Mouse (Mus musculus): ENCODE data around the gene Crtc1.
A peak's percentile ranks its signal among the peaks of the same experiment; 100 is the strongest.

Crtc1 gene

DNA sequence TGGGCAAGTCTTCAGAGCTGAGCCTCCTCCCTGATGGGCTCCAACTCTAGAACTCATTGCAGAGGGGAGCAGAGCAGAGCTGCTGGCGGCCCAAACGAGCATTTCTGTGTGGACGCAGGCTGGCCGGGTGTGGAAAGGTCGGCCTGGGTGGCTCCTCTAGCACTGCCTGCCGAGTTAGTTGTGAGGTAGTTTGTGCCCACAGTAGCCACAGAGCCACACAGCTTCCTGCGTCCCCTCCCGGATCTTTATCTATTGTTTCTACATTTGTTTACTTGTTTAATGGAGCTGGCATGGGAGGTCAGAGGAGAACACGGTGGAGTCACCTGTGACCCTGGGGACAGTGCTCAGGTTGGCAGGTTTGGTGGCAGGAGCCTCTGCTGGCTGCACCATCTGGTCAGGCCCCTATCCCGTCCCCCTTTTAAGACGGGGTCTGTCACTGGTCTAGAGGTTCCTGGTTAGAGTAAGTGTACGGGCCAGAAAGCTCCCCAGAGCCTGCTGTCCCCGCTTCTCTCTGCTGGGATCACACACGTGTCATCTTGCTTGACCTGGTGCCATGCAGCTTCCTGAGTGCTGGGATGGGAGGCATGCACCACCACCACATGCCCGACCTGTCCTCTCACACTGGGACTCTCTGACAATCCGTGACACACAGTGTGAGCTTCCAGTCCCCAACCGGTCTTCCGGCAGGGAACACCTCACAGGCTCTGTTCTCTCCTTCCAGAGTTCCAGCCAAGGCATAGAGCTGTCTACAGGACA, 17.9 kb downstream of the Crtc1 start:
- no peak for DNase-seq (ENCODE audit: low spot score)

DNA sequence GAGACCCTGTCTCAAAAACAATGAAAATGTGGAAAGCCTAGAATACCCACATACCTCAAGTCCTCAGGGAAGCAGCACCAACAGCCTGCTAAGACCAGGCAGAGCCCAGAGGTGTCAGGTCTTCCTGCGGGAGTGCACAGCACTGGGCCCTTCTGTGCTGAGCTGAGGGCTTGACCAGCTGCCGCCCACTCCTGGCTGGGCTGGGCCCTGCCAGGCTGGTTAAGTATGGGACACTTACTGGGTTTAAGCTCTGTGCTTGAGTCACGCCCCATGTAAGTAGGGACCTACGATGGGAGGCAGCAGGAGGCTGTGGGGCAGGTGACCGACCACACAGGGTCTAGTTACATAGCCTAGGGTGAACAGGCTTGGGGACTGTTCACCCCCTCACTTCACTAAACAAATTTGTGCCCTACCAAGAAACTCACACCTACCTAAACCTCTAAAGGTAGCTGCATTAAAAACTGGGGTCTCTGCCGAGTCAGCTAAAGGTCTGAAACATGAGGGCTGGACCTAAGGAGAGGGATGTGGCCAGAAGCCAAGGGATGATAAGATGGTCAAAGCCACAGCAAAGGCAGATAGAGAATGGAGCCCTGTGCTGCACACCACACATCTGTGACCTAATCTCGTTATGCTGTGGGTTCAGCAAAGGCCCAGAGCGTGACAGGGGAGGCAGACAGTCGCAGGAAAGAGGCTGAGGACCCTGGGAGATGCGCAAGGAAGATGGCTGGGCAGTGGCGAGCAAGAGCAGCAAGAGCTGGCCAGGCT, 19.3 kb downstream of the Crtc1 start:
- no peak for DNase-seq (ENCODE audit: low spot score)

DNA sequence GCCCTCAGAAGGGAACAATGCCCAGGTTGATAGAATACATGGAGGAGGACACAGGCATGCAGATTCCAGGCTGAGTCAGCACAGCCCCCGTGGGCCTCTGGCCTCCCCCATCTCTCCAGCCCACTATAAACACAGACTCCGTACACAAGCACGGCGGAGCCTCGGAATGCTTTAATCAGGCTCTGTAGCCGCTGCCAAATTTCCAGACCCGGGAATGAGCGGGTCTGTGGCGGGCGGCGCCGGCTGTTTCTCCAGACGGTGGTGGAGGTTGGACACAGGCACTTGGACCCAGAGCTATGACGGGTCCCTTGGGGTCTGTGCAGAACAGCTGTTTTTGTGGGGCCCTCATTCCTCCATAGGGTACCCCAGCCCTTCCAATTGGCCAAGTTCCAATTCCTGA, 20.4 kb downstream of the Crtc1 start:
- DNase-seq (ENCODE audit: low spot score), result no peak

DNA sequence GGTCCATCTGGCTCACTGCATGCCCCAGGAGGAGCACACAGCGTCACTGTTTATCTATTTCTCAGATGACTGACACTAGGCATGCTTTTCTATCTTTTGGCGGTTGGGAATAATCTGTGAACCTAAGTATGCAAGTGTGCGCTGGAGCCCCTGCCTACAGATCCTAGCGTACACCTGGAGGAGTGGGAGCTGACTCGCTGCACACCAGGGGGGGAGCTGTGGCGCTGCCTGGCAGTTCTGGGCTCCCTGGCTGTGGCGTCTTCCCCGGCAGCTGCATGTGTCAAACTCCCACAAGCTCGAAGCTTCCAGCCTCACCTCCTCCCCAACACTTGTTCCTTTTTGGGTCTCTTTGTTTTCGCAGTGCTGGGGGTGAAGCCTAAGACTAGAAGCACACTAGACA, 21.5 kb downstream of the Crtc1 start:
- DNase-seq (ENCODE audit: low spot score), result no peak

DNA sequence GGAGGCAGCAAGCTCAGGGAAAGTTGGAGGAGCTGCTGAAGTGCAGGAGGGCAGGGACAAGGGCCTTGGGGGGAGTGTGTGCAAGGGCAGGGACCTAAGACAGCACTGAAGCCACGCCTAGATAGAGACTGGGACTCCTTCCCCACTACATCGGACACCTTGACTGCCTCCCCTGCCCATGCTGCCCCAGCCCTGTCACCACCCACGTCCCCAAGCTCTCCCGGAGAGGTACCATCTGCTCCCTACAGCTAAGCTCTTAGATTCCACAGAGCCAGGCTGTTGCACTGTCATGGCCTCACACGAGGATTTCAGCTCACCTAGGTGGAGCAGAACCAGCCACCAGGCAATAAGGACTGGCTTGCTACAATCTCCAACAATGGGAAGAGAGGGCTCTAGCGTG, 22.4 kb downstream of the Crtc1 start:
- DNase-seq (ENCODE audit: low spot score), result no peak

DNA sequence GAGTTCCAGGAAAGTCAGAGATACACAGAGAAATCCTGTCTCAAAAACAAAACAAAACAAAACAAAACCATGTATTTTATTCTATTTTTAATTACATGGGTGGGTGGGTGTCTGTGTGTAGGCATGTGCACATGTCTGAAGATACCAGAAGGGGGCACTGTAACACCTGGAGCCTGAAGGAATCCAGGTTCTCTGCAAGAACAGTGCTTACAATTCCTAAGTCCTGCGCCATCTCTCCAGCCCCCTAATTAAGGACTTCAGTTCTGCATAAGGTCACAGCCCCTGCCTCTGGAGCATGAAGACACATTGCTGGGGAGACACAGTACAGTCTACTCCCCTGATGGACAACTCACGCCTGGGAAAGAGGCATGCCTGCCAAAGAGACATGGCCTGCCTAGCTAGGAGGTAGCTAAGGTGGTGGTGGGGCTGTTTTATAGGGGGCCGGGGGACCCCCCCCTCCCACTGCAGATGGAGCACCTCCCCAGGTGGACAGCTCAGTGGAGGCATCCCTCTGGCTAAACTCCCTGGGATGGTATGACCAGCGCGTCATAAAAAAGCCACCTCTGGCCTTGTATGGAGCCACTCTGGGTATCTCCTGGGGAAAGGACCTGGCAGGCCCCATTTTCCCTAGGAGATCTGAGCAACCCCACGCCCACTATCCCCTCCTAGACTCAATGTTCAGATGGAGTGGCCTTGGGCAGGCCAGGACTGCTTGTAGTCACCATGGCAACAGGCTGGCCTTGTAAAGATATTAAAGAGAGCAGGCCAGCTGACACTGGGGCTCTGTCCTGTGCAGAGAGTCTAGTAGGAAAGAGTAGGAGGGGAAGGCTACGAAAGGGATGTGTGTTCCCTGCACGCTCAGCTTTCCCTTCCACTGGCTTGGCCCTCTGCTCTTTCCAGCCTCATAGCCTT, 23.6 kb downstream of the Crtc1 start:
- DNase-seq (ENCODE audit: low spot score), result peak; percentile 63

DNA sequence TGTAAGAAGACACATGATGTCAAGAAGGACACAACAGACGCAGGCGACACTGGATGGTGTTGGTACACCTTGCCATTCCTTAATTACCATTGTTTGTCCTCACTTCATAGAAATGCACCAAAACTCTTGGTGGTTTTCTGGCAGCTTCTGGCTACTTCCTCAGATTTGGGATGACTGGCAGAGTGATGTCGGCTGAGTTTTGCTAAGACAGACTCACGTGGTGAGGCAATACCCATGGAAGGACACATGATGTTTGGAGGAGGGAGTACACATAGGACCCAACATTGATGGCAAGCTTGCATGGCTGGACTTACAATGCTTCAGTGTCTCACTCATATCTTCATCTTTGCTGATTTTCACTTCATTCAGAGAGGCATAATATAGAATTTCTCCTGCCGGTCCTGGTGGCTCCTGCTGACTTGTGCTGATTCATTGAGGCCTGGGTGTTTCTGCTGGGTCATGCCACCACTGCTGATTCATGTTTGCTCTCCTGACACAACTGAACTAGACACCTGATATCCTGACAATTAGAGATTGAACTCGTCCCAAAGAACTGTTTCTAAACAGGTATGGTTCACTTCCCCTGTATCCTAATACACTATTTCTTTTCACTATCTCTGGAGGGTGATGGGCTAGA, 25.0 kb downstream of the Crtc1 start:
- DNase-seq (ENCODE audit: low spot score), result no peak

DNA sequence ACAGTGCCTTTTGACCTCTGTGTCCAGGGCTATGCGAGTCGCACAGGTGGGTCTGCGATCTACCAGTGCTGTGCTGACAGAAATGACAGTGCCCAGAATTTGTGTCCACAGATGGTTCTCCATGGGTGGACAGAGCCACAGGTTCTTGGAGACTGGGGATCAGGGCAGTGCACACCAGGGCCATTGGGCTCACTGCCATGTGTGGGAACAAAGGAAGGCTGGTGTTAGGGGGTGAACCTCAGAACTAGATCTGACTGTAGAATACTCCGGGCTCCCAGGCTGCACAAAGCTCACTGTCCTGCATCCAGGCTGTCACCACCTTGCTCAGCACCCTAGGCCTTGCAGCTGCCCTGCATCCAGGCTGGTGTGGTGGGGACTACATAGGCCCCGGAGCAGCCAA, 29.1 kb downstream of the Crtc1 start:
- DNase-seq (ENCODE audit: low spot score), result no peak

DNA sequence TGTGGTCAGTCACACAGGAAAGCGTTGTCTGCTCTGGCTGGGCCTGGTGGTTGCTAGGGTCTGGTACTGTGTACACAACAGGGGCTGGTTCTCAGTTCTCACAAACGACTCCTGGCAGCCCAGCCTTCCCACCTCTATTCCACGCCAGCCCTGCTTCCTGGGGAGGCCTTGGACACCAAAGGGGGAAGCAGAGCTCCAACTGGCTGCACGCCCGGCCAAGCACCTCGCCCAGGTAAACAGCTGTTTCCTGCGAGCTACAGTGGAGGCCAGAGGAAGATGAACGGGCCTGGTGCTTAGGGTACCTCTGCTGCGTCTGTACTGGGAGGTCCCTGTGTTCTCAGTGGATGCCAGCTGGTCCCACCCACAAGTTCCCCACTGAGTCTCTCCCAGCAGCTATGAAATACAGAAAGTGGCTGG, 29.9 kb downstream of the Crtc1 start:
- DNase-seq (ENCODE audit: low spot score), result peak; percentile 17

DNA sequence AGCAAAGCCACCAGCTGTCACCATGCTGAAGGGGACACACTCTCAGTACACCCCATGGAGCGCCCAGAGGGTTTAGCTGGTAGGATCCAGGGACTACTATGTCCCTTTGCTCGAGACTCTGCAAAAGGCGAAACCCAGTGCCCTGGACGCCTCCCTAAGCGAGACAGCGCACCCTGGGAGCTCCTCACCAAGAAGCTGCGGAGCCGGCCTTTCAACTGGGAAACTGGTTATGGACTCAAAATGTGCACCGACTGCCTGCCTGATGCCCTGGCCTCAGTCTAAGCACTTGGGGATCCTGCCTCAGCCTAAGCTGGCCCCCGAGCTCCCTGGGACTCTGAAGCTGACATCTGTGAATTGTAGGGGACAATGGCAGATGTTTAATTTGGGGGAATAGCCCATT, 30.4 kb downstream of the Crtc1 start:
- peak; percentile 20 for DNase-seq (ENCODE audit: low spot score)

DNA sequence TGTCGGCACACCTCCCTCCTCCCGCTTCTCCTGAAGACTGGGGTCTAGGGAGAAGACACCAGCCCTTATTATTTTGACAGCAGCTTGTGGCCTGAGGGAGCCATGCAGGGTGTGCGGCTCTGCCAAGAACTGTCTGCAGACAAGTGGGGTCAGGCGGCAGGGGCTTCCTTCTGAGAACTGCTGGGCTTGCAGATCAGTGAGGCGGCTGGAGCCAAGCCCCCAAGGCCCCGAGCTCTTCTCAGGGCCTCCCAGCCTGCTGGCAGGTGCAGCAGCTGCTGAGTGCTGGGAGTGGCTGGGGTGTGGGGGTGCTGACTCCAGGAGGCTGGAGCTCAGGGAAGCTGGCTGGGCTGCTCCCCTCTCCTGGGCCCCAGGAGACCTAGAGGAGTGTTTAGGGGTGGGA, 31.1 kb downstream of the Crtc1 start:
- DNase-seq (ENCODE audit: low spot score), result peak; percentile 67

DNA sequence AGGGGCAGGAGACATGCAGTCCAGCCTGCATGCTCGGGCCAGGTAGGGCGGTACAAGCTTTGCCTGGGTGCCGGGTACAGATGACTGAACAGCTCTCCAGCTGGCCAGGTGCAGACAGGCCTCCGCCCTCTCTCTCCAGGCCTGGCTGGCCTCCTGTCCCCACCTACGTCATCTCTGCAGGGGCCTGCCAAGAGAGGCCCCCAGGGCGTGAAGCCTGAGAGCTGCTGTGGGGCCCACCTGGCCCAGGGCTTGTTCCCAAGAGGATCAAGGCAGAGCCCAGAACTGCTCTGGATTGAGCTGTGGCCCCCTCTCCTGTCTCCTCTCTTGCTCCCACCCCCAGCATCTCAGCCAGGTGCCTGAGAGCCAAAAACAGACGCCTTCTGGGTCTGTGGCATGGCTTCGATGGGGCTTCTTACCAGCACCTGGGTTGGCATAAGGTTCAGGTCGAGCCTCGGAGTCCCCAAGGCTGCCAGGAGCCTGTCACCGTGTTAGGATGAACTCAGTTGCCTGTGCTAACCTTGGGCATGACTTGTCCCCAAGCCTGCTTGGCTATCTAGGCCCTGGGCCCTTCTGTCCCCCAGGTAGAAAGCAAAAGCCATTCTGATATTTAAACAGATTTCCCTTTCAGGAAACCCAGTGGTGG, 32.8 kb downstream of the Crtc1 start:
- DNase-seq (ENCODE audit: low spot score), result no peak

DNA sequence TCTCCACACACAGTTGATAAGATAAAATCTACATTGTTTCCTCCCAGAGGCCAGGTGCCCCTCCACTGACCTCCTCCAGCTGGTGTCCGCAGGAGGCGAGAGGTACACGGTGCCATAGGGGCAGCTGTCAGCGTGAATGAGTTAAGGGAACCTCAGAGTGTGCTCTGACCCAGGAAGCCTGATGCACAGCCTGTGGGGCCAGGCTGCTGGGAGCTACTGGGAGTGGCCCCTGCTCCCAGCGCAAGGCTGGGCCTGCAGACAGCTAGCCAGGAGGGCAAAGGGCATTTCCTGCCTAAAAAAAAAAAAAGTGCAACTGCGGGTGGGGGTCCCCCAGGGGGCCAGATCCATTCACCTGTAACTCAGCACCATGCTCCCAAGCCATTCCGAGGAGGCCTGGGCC, 34.2 kb downstream of the Crtc1 start:
- no peak for DNase-seq (ENCODE audit: low spot score)

DNA sequence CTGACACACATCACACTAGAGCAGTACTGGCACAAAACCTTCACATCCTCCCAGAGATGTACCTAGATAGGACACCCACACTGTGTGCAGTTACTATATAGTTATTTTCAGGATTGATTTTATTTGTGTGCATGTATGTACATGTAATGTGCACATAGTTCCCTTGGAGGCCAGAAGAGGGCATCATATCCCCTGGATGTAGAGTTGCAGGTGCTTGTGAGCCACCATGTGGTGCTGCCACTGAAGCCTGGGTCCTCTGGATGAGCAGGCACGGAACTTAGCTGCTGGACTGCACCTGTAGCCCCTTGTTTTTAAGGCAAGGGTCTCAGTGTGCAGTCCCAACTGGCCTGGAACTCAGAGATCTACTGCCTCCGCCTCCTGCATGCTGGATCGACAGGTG, 35.2 kb downstream of the Crtc1 start:
- DNase-seq (ENCODE audit: low spot score), result no peak

DNA sequence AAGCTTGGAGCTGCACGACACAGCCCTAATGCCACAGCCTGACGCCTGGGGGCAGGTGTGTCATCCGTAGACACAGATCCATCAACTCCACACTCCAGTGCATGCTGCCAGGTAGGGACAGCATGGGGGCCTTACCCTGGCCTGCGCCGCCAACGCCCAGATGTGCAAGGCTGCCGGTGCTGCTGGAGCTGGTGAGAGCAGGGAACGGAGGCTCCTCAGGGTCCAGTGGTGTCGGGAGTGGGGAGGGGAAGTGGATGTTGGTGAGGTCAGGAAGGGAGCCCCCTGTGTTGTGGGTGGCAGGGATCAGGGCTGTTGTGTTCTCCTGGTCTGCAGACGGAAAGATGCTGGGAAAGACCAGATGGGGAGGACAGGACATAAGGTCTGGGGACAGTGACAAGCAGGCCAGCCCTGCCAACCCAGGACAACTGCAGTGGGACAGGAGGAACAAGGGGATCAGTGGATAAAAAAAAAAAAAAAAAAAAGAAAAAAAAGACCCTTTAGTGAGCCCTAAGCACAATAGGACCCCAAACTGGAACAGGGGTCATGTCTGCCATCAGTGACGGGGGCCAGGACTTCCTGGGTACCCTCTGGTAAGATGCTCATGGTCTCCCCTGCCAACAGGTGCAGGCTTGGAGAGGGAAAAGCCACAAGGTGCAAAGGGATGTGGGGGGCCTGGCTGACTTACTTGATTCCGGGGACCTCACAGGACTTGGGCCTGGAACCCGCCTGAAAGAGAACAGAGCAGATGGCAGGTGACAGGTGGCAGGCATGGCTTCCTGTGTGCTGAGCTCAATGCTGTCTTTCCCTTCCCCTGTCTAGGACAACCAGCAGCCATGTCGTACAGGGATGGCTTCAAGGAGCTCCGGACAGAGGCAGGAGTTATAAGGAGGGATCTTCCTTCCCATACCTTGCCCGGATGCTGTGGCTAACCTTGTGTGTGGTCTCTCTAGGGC, 41.5 kb downstream of the Crtc1 start:
- DNase-seq (ENCODE audit: low spot score), result no peak

DNA sequence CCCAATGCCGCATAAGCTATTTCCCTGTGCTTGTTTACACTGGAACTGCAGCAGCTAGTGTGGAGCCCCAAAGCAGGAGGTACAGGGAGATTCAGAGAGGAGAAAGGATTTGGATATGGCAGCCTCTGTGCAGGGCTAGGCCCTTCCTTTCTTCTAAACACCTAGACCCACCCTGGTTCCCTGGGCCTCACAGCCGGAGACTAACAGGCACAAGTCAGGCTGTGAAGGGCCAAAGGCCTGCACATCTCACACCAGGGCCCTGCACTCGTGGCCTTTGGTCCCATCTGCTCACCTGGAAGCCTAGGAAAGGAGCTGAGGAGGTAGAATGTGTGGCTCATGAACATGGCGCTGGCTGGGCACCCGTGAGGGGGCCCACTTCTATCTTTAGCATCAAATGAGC, 43.2 kb downstream of the Crtc1 start:
- DNase-seq (ENCODE audit: low spot score), result no peak

DNA sequence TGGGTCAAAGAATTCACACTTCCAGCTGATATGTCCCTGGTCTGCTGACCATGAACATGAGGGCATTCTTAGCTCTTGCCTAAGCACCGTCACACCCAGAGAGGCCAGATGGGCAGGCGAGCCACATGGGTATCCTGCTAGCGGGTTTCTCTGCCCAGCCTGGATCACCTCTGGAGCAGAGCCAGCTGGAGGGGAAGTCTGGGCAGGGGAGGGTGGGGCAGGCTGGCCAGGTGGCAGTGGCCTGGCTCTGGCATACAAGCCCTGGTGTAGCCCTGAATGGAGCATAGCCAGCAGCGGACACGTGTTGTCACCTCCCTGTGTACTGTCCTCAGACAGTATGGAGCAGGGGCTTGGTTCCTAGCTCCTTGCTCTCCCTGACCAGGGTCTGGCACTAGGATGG, 43.7 kb downstream of the Crtc1 start:
- no peak for DNase-seq (ENCODE audit: low spot score)

DNA sequence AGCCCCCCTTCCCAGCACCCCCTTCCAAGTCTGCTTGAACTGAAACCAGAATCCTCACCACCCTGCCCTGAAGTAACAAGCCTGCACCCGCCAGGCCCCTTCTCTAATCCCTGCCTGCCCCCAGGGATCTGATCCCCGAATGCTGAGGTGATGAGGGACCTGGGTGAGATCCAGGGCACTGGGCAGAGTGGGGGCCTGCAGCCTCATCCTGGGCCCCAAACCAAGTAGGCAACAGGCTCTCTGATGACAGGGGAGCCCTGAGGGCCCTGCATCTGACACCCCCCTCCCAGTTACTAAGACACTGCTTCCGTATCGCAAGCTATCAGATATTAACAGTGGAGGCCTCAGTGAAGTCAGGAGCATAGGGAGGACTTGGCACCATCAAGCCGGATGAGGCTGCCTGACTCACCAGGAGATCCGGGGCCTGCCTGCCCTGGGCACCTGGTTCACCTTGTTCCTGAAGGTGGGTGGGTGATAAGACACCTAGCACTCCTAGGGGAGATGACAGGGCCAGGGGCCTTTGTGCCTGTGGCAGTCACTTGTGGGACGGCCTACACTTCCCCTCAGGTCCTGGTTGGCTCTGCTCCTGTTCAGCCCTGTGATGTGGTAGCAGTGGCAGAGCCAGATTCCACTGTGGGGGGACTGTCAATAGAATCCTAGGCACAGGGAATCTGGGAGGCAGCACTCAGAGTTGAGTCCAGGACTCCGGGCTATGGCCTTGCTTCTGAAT, 44.9 kb downstream of the Crtc1 start:
- no peak for DNase-seq (ENCODE audit: low spot score)

DNA sequence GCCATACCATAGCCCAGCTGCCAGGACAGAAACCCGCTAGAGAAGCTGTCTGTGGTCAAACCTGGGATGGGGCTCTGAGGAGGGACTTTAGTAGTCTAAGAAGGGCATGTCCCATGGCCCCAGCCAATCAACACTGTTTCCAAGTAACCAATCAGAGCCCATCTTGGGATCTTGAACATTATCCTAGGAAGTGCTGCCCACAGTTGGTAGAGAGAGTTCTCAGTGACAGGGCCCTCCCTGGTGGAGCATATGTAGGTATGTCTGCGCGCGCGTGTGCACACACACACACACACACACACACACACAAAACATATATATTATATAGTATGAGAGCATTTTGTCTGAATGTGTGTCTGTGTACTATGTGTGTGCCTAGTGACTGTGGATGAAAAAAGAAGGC, 46.3 kb downstream of the Crtc1 start:
- DNase-seq (ENCODE audit: low spot score), result no peak

DNA sequence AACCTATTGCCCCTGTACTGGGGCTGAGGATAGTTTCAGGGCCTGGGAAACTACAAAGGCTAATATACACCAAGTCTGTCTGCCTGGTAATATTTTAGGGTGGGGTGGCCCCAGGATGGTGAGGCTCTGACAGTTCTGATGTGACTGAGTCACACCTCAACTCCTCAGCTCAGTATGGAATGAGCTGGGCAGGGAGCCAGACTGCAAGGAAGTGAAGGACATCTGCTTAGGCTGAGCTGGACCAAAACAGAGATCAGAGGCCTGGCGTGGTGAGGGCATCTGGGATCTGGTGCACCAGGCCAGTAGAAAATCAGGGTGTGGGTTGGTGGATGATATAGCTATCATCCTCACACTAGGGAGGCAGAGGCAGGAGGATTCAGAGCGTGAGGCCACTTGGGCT, 49.7 kb downstream of the Crtc1 start:
- DNase-seq (ENCODE audit: low spot score), result no peak
